Mouse (Mus musculus) spleen, postnatal 36 days (tissue): ENCODE results near the gene Pidd1.
A peak's percentile ranks its signal among the peaks of the same experiment; 100 is the strongest.

Source experiments
- DNase-seq, 2 experiments: peaks; one replicate each; pipeline ENCODE4 v3.0.0; 2022; ENCODE audit warnings: low spot score in 2 of 2, mixed read lengths in 1 of 2

Gene Pidd1

GRCm38 (mm10) chr7:141472763-141473162 is 28.9 kb upstream of the Pidd1 start:
- DNase-seq, result no peak

GRCm38 (mm10) chr7:141472226-141472625 is 28.4 kb upstream of the Pidd1 start:
- no peak for DNase-seq

DNA sequence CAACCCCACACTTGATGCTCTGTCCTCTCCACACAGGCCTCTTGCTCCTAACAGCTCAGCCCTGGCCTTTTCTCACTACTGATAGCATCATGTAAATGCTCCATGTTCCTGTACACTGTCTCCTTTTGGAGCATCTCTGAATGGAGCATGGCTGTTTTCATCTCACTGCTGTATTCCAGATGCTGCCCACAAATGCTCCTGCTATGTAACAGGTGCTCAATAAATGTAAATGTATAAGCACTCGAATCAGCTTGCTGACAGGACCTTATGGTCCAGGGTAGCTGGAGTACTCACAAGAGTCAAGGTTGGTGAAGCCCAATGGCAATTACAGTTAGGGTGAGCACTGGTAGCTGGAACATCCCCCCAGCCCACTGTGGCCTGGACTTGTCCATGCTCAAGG is 27.4 kb upstream of the Pidd1 start:
- DNase-seq, result no peak

GRCm38 (mm10) chr7:141470637-141470944 is 26.8 kb upstream of the Pidd1 start:
- no peak for DNase-seq

DNA sequence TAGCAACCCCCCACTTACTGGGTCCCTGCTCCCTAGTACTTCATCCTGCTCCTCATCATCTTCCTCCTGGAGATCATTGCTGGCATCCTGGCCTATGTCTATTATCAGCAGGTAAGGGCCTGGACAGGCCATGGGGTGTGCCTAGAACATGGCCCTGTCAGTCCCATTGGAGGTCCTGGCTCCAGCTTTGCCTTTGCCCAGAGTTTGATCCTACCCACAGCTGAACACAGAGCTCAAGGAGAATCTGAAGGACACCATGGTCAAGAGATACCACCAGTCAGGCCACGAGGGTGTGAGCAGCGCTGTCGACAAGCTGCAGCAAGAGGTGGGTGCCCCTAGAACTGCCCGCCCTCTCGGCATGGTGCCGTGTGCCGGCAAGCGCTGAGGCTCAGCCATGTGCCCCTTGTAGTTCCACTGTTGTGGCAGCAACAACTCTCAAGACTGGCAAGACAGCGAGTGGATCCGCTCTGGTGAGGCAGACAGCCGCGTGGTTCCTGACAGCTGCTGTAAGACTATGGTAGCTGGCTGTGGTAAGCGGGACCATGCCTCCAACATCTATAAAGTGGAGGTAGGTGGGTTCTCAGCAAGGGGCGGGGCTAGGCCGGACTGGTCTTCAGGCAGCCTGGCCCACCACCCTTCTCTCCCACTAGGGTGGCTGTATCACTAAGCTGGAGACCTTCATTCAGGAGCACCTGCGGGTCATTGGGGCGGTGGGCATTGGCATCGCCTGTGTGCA is 26.2 kb upstream of the Pidd1 start:
- DNase-seq, result no peak

DNA sequence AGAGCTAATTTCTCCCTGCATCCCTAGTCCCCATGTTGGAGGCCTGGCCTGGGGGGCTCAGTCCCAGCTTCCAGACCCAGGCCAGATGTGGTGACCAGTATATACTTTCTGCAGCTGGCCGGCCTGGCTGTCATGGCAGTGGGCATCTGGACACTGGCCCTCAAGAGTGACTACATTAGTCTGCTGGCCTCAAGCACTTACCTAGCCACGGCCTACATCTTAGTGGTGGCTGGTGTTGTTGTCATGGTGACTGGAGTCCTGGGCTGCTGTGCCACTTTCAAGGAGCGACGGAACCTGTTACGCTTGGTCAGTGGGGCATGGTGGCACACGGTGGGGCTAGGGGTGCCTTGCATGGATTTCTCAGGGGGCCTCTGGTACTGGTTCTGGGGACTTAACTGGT is 25.5 kb upstream of the Pidd1 start:
- DNase-seq, result no peak

DNA sequence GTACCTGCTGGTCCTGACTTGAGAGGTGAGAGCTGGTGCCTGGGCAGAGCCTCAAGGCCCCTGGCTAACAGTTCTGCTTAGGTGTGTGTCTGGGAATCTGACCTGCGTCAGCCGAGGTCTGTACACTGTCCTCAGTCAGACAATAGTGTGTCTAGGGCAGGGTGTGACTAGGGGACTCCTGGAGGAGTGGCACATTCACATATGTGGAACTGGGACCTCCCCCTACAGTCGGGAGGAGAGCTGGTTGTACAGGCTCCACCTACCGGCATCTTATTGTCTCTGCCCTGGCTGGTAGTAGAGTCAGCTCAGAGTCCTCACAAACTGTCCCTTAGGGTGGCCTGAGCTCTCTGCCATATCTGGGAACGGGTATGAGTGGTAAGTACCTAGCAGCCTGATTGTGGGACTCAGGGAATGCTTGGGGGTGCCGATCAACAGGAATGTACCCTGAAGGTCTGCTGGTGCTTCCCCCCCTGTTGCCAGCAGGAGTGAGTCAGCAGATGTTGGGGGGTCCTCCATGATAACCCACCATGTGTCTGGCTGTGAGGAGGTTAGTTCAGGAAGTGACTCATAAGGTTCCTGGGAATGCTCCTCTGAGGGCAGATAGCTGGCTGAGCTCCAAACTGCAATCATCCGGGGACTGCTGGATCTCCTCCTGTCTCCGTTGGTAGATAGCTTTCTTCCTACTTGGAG is 24.8 kb upstream of the Pidd1 start:
- peak; percentile 78 to 79 for DNase-seq

DNA sequence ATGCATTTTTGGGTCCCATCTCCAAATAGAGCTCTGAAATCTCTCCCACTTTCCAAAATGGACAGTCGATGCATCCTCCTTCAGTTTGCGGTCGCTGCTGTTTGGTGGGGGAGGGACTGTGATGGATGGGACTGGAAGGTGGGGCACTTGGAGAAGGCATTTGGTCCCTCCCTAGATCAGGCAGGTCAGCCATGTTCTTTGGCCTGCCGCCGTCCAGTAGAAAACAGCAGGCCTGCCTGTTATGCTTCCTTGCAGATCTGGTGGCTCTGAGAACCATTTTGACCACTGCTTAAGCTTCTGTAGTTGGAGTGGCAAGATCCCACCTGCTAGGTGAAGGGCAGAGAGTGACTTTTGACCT is 24.3 kb upstream of the Pidd1 start:
- no peak for DNase-seq

- peak; percentile 87 to 90 for DNase-seq
Measured at GRCm38 (mm10) chr7:141467230-141468030, 23.6 kb upstream of the Pidd1 start, which contains the start of gene Cd151. Gene Cd151, plus strand, starts transcription at chr7:141467392.

GRCm38 (mm10) chr7:141466607-141467148 is 22.9 kb upstream of the Pidd1 start:
- no peak for DNase-seq

DNA sequence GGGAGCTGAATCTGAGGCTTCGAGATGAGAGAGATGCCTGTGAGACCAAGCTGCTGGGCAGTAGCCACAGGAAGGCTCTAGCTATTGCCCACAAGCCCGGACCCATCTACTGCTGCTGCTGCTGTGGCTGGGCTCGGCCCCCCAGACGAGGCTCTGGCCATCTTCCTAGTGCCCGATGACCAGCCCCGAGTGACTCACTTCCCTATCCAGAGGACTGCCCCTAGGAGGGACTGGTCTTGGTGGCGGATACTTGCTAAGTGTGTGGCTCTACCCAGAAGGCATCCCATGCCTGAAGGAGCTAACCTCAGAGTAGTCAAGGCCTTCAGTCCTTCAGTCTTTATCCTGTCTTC is 22.2 kb upstream of the Pidd1 start:
- DNase-seq, result no peak

- DNase-seq, result no peak
Measured at GRCm38 (mm10) chr7:141465388-141466044, 21.7 kb upstream of the Pidd1 start.

DNA sequence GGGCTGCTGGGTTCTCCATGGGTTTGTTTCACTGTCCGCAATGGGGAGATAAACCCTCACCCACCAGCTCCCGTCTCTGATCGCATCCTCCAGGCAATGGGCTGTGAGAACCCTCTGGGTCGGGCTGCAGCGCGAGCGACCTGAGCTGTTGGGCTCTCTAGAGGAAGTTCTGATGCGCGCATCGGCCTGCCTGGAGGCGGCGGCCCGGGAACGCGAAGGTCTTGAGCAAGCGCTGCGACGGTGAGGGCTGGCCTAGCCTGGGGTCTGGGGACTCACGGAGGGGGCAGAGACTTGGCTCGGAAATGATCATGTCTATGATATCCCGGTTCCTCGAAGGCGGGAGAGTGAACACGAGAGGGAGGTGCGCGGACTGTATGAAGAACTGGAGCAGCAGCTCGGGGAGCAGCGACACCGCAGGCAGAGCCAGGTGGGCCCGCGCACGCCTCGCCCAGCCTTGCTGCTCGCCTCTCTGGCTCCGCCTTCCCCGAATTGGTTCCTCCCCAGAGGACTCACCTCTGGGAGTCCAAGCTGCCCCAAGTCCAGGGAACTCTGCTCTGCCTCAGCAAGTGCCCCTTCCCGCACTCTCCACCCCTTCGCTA is 20.9 kb upstream of the Pidd1 start:
- no peak for DNase-seq

- DNase-seq, result no peak
Measured at GRCm38 (mm10) chr7:141463824-141464602, 20.2 kb upstream of the Pidd1 start.

DNA sequence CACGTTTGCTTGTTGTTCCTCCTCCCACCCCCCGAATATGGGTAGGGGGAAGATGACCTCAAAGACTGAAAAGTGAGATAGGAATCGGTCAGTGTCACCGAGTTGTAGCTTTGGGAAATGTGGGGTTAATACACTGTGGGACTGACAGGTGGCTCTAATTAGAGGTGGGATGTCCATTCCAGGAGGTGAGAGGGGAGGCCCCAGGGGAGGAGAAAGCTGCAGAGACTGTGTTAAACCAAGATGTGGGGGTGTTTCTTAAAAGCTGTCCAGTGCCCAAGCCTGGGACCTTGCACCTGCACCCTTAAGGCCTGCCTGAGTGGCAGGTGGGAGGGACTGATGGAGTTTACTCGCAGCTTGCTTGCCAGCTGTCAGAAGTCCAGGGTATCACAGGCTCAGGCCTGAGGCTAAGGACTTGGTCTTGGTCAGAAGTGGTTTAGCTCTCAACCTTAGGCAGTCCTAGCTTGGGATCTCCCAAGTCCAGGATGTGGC is 18.6 kb upstream of the Pidd1 start:
- no peak for DNase-seq

- no peak for DNase-seq
Measured at GRCm38 (mm10) chr7:141461521-141462332, 17.9 kb upstream of the Pidd1 start.

GRCm38 (mm10) chr7:141460391-141461113 is 16.7 kb upstream of the Pidd1 start, which contains the start of gene Cracr2b:
Gene Cracr2b, plus strand, starts transcription at chr7:141461094.
- DNase-seq, result no peak

GRCm38 (mm10) chr7:141460001-141460390 is 16.2 kb upstream of the Pidd1 start:
- no peak for DNase-seq

- DNase-seq, result peak in 1 of 2 experiments; percentile 1
Measured at GRCm38 (mm10) chr7:141459301-141459711, 15.5 kb upstream of the Pidd1 start.
